Mouse (Mus musculus) forebrain, embryonic 13.5 days (tissue): ENCODE measurements at regions not wholly inside any gene's neighbourhood (a gene's known extent, or its start where the extent isn't known, plus 50 kb on each side); places are given as distances from the start of the nearest gene placed in this dataset.

Source experiments
- ATAC-seq: fragments of 200-750 bp; cut with Nextera tagmentation; 2 replicates; pipeline ENCODE4 v1.8.0; 2017
- H3K27ac ChIP-seq: fragments of 300-500 bp; sonication (generic); 2 replicates; pipeline ENCODE4 v1.5.1; 2015; ENCODE audit warnings: inconsistent platforms, mild to moderate bottlenecking, moderate library complexity
- H3K27me3 ChIP-seq: fragments of 300-500 bp; sonication (generic); 2 replicates; pipeline ENCODE4 v1.6.1; 2015; ENCODE audit warnings: mild to moderate bottlenecking, inconsistent platforms
- H3K36me3 ChIP-seq: fragments of 300-500 bp; sonication (generic); 2 replicates; pipeline ENCODE4 v1.6.1; 2015; ENCODE audit warnings: mild to moderate bottlenecking, inconsistent platforms; ENCODE audit not compliant: poor library complexity, severe bottlenecking
- H3K4me1 ChIP-seq: fragments of 300-500 bp; sonication (generic); 2 replicates; pipeline ENCODE4 v1.6.1; 2015; ENCODE audit warnings: inconsistent platforms
- H3K4me2 ChIP-seq: fragments of 300-500 bp; sonication (generic); 2 replicates; pipeline ENCODE4 v1.6.1; 2015; ENCODE audit warnings: inconsistent platforms, mild to moderate bottlenecking, moderate library complexity
- H3K4me3 ChIP-seq: fragments of 300-500 bp; sonication (generic); 2 replicates; pipeline ENCODE4 v1.5.1; 2015; ENCODE audit warnings: mild to moderate bottlenecking, inconsistent platforms
- H3K9ac ChIP-seq: fragments of 300-500 bp; sonication (generic); 2 replicates; pipeline ENCODE4 v1.6.1; 2015; ENCODE audit warnings: mild to moderate bottlenecking, inconsistent platforms
- H3K9me3 ChIP-seq: fragments of 300-500 bp; sonication (generic); replicated peaks from 2 replicates; pipeline ENCODE4 v1.6.1; 2016; ENCODE audit warnings: inconsistent platforms
- WGBS: fragments of 180-500 bp; shearing (Covaris S2); methylation state at CpG from one replicate; pipeline ENCODE4 v1.1.7; 2015; 5-methylcytosine and 5-hydroxymethylcytosine counted together

- Histone ChIP-seq H3K4me3 (no peak overlapping the region), H3K4me2 (no peak overlapping the region), H3K4me1 (peaks cover 6% of the 10 kb centered on the region), H3K27ac (no peak overlapping the region), H3K9ac (no peak overlapping the region), H3K36me3 (no peaks in the 10 kb centered on the region), H3K27me3 (no peaks in the 10 kb centered on the region), H3K9me3 (no peaks in the 10 kb centered on the region)
- no peak for ATAC-seq
Observed at GRCm38 (mm10) chr17:72993134-72993533, 75.0 kb downstream of the Lbh start.

- Histone ChIP-seq H3K9ac (no peak overlapping the region), H3K4me3 (no peak overlapping the region), H3K4me1 (peaks cover 6% of the 10 kb centered on the region), H3K27ac (no peak overlapping the region), H3K9me3 (no peaks in the 10 kb centered on the region), H3K4me2 (no peak overlapping the region), H3K36me3 (no peaks in the 10 kb centered on the region), H3K27me3 (no peaks in the 10 kb centered on the region)
- ATAC-seq, result no peak
- WGBS, result 55% methylated on average over 7 of the region's 7 CpGs
Observed at GRCm38 (mm10) chr17:72993626-72994025, 75.5 kb downstream of the Lbh start.

- Histone ChIP-seq H3K27me3 (no peaks in the 10 kb centered on the region), H3K36me3 (no peaks in the 10 kb centered on the region), H3K4me1 (peaks cover 6% of the 10 kb centered on the region), H3K9ac (no peak overlapping the region), H3K9me3 (no peaks in the 10 kb centered on the region), H3K4me2 (no peak overlapping the region), H3K4me3 (no peak overlapping the region), H3K27ac (no peak overlapping the region)
- 82% methylated on average over 7 of the region's 7 CpGs for WGBS
- no peak for ATAC-seq
Observed at GRCm38 (mm10) chr17:72996539-72996938, 78.4 kb downstream of the Lbh start.

- H3K9me3 ChIP-seq, result no peaks in the 10 kb centered on the region
- 17% methylated on average over 5 of the region's 5 CpGs for WGBS
- peaks cover 6% of the 10 kb centered on the region for H3K4me1 ChIP-seq
- H3K27me3 ChIP-seq, result no peaks in the 10 kb centered on the region
- H3K4me3 ChIP-seq, result no peak overlapping the region
- no peak overlapping the region for H3K4me2 ChIP-seq
- no peak overlapping the region for H3K27ac ChIP-seq
- H3K9ac ChIP-seq, result no peak overlapping the region
- peak; percentile 36; the same call in 1 of the 2 replicates for ATAC-seq
- no peaks in the 10 kb centered on the region for H3K36me3 ChIP-seq
Observed at GRCm38 (mm10) chr17:72997301-72997921, 79.3 kb downstream of the Lbh start.

- no peak overlapping the region for H3K4me2 ChIP-seq
- H3K27ac ChIP-seq, result no peak overlapping the region
- H3K36me3 ChIP-seq, result no peaks in the 10 kb centered on the region
- H3K9ac ChIP-seq, result no peak overlapping the region
- H3K4me1 ChIP-seq, result no peaks in the 10 kb centered on the region
- no peaks in the 10 kb centered on the region for H3K9me3 ChIP-seq
- H3K4me3 ChIP-seq, result no peak overlapping the region
- WGBS, result 91% methylated on average over 9 of the region's 9 CpGs
- no peak for ATAC-seq
- H3K27me3 ChIP-seq, result no peaks in the 10 kb centered on the region
Observed at GRCm38 (mm10) chr17:73005100-73005499, 87.0 kb downstream of the Lbh start.

- Histone ChIP-seq H3K27me3 (no peaks in the 10 kb centered on the region), H3K4me1 (peaks cover 2% of the 10 kb centered on the region; the same call in 1 of the 2 replicates), H3K4me2 (no peak overlapping the region), H3K9ac (no peak overlapping the region), H3K27ac (no peak overlapping the region), H3K36me3 (no peaks in the 10 kb centered on the region), H3K9me3 (no peaks in the 10 kb centered on the region), H3K4me3 (no peak overlapping the region)
- 66% methylated on average over 4 of the region's 4 CpGs for WGBS
- no peak for ATAC-seq
Observed at GRCm38 (mm10) chr17:73008901-73009300, 90.8 kb downstream of the Lbh start.

- H3K36me3 ChIP-seq, result no peaks in the 10 kb centered on the region
- WGBS, result 89% methylated on average over 4 of the region's 4 CpGs
Observed at GRCm38 (mm10) chr17:73009962-73010361, 91.9 kb downstream of the Lbh start.

GRCm38 (mm10) chr17:73012356-73012755 lies 94.3 kb downstream of the Lbh start:
- Histone ChIP-seq H3K27ac (no peak overlapping the region), H3K36me3 (no peaks in the 10 kb centered on the region), H3K9me3 (no peaks in the 10 kb centered on the region), H3K4me1 (peaks cover 6% of the 10 kb centered on the region; the same call in 1 of the 2 replicates), H3K27me3 (no peaks in the 10 kb centered on the region), H3K4me2 (no peak overlapping the region), H3K9ac (no peak overlapping the region), H3K4me3 (no peak overlapping the region)
- no peak for ATAC-seq
- WGBS, result 37% methylated on average over 6 of the region's 6 CpGs

More at GRCm38 (mm10) chr17:73009962-73010361, 91.9 kb downstream of the Lbh start:
- Histone ChIP-seq H3K4me3 (no peak overlapping the region), H3K4me2 (no peak overlapping the region), H3K27me3 (no peaks in the 10 kb centered on the region), H3K4me1 (peaks cover 6% of the 10 kb centered on the region; the same call in 1 of the 2 replicates), H3K9me3 (no peaks in the 10 kb centered on the region), H3K9ac (no peak overlapping the region), H3K27ac (no peak overlapping the region)
- ATAC-seq, result no peak

GRCm38 (mm10) chr17:73012954-73013353 lies 94.8 kb upstream of the Lclat1 start:
- Histone ChIP-seq H3K27ac (no peak overlapping the region), H3K4me3 (no peak overlapping the region), H3K9ac (no peak overlapping the region), H3K9me3 (no peaks in the 10 kb centered on the region), H3K27me3 (no peaks in the 10 kb centered on the region), H3K4me2 (no peak overlapping the region), H3K36me3 (no peaks in the 10 kb centered on the region), H3K4me1 (peaks cover 6% of the 10 kb centered on the region; the same call in 1 of the 2 replicates)
- no peak for ATAC-seq
- 72% methylated on average over 5 of the region's 5 CpGs for WGBS

- no peak overlapping the region for H3K9ac ChIP-seq
- H3K4me3 ChIP-seq, result no peak overlapping the region
- H3K36me3 ChIP-seq, result no peaks in the 10 kb centered on the region
- ATAC-seq, result no peak
- no peaks in the 10 kb centered on the region for H3K9me3 ChIP-seq
- no peak overlapping the region for H3K27ac ChIP-seq
- H3K27me3 ChIP-seq, result no peaks in the 10 kb centered on the region
- WGBS, result 54% methylated on average over 9 of the region's 9 CpGs
- no peak overlapping the region for H3K4me2 ChIP-seq
- H3K4me1 ChIP-seq, result peaks cover 6% of the 10 kb centered on the region; the same call in 1 of the 2 replicates
Observed at GRCm38 (mm10) chr17:73014090-73014853, 93.5 kb upstream of the Lclat1 start.

- 92% methylated on average over 5 of the region's 5 CpGs for WGBS
- H3K27ac ChIP-seq, result no peak overlapping the region
- ATAC-seq, result no peak
Observed at GRCm38 (mm10) chr17:73017173-73017572, 90.6 kb upstream of the Lclat1 start.

GRCm38 (mm10) chr17:73022630-73023051 lies 85.1 kb upstream of the Lclat1 start:
- no peak overlapping the region for H3K27ac ChIP-seq
- WGBS, result 74% methylated on average over 8 of the region's 8 CpGs
- no peak for ATAC-seq
- no peaks in the 10 kb centered on the region for H3K36me3 ChIP-seq
- H3K9ac ChIP-seq, result no peak overlapping the region
- H3K9me3 ChIP-seq, result no peaks in the 10 kb centered on the region
- no peaks in the 10 kb centered on the region for H3K27me3 ChIP-seq
- H3K4me2 ChIP-seq, result no peak overlapping the region
- H3K4me3 ChIP-seq, result no peak overlapping the region
- no peaks in the 10 kb centered on the region for H3K4me1 ChIP-seq

More at GRCm38 (mm10) chr17:73017173-73017572, 90.6 kb upstream of the Lclat1 start:
- Histone ChIP-seq H3K4me1 (peaks cover 6% of the 10 kb centered on the region; the same call in 1 of the 2 replicates), H3K27me3 (no peaks in the 10 kb centered on the region), H3K4me2 (no peak overlapping the region), H3K4me3 (no peak overlapping the region), H3K9ac (no peak overlapping the region), H3K36me3 (no peaks in the 10 kb centered on the region), H3K9me3 (no peaks in the 10 kb centered on the region)
